Mouse (Mus musculus) c-Kit-positive CD71-positive TER-119-negative erythroid progenitor cells, embryonic 14.5 days (primary cell): ENCODE results near the gene Mipep.

Experiments
- DNase-seq: peaks from one replicate; pipeline ENCODE4 v3.0.0-alpha.2; 2013; ENCODE audit warnings: low read depth

Mipep gene

GRCm38 (mm10) chr14:60802026-60802425 is 17.7 kb downstream of the Mipep start:
- no peak for DNase-seq

- no peak for DNase-seq
Observed at GRCm38 (mm10) chr14:60804978-60805377, 20.6 kb downstream of the Mipep start.

GRCm38 (mm10) chr14:60805871-60806270 is 21.5 kb downstream of the Mipep start:
- no peak for DNase-seq

- no peak for DNase-seq
Observed at GRCm38 (mm10) chr14:60806891-60807344, 22.5 kb downstream of the Mipep start.

GRCm38 (mm10) chr14:60809881-60810280 is 25.5 kb downstream of the Mipep start:
- no peak for DNase-seq

- no peak for DNase-seq
Observed at GRCm38 (mm10) chr14:60811547-60811946, 27.2 kb downstream of the Mipep start.

- no peak for DNase-seq
Observed at GRCm38 (mm10) chr14:60815098-60815497, 30.7 kb downstream of the Mipep start.

GRCm38 (mm10) chr14:60818045-60818444 is 33.7 kb downstream of the Mipep start:
- no peak for DNase-seq

GRCm38 (mm10) chr14:60830096-60830495 is 45.7 kb downstream of the Mipep start:
- no peak for DNase-seq

GRCm38 (mm10) chr14:60836709-60837108 is 52.3 kb downstream of the Mipep start:
- DNase-seq, result no peak

GRCm38 (mm10) chr14:60839654-60840053 is 55.3 kb downstream of the Mipep start:
- no peak for DNase-seq

- DNase-seq, result no peak
Observed at GRCm38 (mm10) chr14:60841977-60842659, 57.7 kb downstream of the Mipep start.

GRCm38 (mm10) chr14:60843596-60843995 is 59.2 kb downstream of the Mipep start:
- no peak for DNase-seq

- no peak for DNase-seq
Observed at GRCm38 (mm10) chr14:60845261-60846045, 61.1 kb downstream of the Mipep start.

GRCm38 (mm10) chr14:60846174-60846573 is 61.8 kb downstream of the Mipep start:
- DNase-seq, result no peak

- no peak for DNase-seq
Observed at GRCm38 (mm10) chr14:60848194-60848593, 63.8 kb downstream of the Mipep start.

- no peak for DNase-seq
Observed at GRCm38 (mm10) chr14:60850101-60850500, 65.7 kb downstream of the Mipep start.

- no peak for DNase-seq
Observed at GRCm38 (mm10) chr14:60851632-60852031, 67.3 kb downstream of the Mipep start.

- no peak for DNase-seq
Observed at GRCm38 (mm10) chr14:60856199-60856912, 72.0 kb downstream of the Mipep start.

GRCm38 (mm10) chr14:60856913-60857300 is 72.5 kb downstream of the Mipep start:
- DNase-seq, result no peak

- DNase-seq, result no peak
Observed at GRCm38 (mm10) chr14:60863396-60863795, 79.0 kb downstream of the Mipep start.

GRCm38 (mm10) chr14:60866399-60866798 is 82.0 kb downstream of the Mipep start:
- DNase-seq, result no peak

- DNase-seq, result no peak
Observed at GRCm38 (mm10) chr14:60868325-60868724, 84.0 kb downstream of the Mipep start.
